1 mouse cellular context compared by ENCODE assay signal in the genomic region with DNA sequence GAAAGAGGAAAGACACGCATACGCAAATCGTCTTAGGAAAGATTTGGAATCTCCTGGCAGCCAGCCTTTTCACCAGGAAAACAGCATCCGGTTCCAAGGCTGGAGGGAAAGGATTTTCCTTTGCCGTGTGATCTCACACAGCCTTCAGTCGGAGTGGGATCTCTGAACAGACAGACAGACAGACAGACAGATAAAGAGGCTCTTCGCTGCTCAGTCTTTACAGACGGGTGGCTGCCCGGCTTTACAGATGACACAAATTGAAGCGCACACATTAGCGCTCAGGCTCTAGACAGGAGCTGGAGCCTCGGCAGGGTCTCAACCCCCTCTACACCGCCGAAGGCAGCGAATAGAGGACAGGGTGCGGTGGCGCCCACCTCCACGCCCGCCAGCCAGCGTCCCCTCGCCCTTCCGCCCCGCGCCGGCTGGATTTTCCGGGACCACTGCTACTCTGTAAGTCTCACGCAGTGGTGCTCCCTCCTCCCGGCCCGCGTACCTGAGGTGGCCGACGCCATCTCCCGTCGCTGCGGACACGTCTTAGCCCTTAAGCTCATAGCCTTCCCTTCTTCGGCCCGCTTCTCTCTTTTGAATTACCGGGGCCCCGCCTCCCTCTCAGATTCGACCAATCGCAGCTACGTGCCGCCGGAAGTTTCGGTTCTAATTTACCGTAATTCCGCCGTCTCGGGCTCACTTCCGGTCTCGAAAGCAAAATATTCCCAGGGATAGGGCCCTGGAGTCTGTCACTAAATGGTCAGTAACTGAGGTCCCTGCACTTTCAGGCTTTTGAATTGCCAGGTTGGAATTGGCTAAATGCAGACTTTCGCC.
TF ChIP-seq lines count a peak whose summit lies in the region.

Kif22 (minus strand) TSS at position 621 of the 822 bp plus-strand sequence.

TF ChIP-seq in MEL, 35 proteins besides CTCF, POLR2A, EP300 and RAD21 (continued from another document):
- TF ChIP-seq UBTF (IDR thresholded peaks at IDR 0.05; ENCODE audit: borderline replicate concordance, insufficient read depth, low read depth, low read length), result 0 out of 2 replicates have a peak, but pooled peaks have one; percentile 31
